Mouse (Mus musculus) gastrocnemius, adult 18-20 months (tissue): ENCODE measurements around the gene Foxs1. TPM values are rescaled to one million over a fixed set of nuclear protein-coding genes. Genes with fewer than 3 reads are reported as not detected.
A peak's percentile ranks its signal among the peaks of the same experiment; 100 is the strongest.

Experiments used
- DNase-seq: peaks from one replicate; pipeline ENCODE4 v3.0.0; 2021; ENCODE audit warnings: low spot score
- long read RNA-seq, 2 experiments: library from polyadenylated mRNA; stranded (forward); transcript quantifications; one replicate each; pipeline ENCODE4 v2.0.0; 2021
- total RNA-seq, 2 experiments: library from RNA; stranded (reverse); gene quantifications; 2 replicates each; pipeline ENCODE4 v1.2.3; 2021

The Foxs1 gene
- total RNA-seq: 1 to 10 TPM in 1 of 2 experiments, under 1 TPM in 1; 0.75 to 1.8 TPM
- long read RNA-seq, experiment 1: 0 reads
- long read RNA-seq, experiment 2, partial matches to known transcripts: 0 of 1 reads
- long read RNA-seq, experiment 2, other reads (novel, unspliced or antisense): 0 of 1 reads

DNA sequence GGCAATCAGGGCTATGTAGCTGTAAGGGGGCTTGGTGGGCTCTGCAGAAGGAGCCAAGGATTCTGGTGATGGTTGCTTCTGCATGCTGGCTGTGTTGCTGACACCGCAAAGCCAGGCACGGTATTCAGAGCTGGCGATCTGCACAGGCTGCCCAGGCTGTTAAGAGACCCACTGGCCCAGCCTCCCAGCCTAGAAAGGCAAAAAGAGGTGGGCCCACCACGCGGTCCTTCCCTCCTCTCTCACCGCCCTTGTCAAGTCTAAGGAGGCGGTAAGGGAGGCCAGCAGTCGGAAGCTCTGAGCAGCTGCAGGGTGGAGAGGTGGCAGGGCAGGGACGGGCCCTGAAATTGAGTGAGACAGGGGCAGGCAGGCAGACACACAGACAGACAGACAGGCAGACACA, at the start of gene Foxs1:
Gene Foxs1, minus strand, starts transcription at position 161 of the 400 bp plus-strand sequence.
- DNase-seq: no peak

DNA sequence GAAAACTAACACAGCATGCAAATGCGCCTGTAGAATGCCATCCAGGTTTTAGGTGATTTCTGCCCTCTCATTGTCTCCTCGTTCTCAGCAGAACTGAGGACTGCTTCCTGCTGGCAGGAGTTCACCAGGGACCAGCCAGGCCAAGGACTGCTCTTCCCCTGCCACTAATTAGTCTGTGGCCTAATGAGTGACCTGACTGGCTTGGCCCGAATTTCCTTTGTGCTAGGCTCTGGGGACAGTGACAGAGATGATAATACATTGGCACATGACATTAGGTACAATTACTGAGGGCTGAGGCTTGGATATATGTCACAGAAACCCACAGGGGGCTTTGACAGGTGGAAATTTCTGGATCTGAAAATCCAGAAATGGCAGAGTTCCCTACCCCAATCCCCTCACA, 44.0 kb upstream of the Foxs1 start:
- DNase-seq: no peak

DNA sequence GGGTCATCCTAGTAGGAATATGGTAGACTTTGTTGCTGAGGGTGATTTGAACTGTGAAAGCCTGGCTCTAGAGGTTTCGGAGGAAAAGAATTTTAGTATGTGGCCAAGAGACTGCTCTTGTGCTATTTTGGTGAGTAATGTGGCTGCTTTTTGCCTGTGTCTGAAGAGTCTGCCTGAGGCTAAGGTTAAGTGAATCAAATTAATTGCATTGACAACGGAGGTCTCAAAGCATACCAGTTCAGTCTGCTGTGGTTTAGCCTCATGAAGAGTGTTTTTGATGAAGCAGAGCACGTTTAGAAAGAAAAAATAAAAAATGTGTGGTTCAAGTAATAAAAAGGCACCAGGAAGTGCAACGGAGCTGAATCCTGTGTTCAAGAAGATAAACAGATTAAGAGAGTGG, 32.5 kb upstream of the Foxs1 start:
- DNase-seq: no peak

DNA sequence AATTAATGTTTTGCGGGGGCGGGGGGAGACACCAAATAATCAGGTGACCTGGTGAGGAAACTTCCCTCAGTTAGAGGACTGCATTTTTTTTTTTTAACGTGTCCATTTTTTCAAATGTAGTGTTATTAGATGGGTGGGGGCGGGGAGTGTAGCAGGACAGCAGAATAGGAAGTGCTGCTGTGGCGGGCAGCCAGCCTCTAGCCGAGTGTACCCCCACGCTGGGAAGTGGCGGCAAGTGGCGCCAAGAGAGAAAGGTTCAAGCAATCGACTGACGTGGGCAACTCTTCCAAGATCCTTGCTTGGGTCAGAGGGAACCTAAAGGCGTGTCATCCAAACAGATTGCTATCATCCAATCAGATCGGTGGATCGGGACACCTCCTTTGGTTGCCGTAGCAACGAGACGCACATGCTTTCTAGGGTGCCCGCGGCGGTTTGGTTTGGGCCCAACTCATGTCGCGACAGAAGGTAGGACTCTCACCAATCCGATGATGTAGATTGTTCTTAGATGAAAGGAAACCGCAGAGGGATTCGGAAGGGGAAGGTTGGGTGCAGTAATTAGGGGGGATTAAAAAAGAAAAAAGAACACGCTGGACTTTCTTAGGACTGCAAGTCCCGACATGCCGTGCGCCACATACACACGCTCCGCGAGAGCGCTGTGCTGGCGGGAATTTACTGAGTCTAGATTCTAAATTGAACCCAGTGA, 29.2 kb upstream of the Foxs1 start, which contains the start of gene Ttll9:
Gene Ttll9, plus strand, starts transcription at position 395 of the 703 bp plus-strand sequence.
- peak; percentile 71 for DNase-seq

DNA sequence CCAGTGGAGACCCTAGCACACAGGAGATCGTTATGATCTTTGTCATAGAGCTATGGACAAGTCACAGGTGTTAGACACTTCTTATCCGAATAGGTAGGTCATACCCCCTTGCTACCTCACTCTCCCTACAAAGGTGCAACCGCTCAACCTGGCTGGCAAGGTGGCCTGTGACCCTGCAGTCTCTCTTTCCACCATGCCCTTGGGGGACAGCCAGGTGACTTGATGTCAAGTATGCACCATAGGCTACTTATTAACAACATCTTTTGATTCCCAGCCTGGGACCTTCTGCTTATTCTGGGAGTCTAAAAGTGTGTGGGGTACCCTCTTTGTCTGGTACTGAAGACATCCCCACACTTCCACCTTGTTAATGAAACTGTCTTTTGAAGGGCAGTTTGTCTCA, 25.1 kb upstream of the Foxs1 start:
- no peak for DNase-seq

DNA sequence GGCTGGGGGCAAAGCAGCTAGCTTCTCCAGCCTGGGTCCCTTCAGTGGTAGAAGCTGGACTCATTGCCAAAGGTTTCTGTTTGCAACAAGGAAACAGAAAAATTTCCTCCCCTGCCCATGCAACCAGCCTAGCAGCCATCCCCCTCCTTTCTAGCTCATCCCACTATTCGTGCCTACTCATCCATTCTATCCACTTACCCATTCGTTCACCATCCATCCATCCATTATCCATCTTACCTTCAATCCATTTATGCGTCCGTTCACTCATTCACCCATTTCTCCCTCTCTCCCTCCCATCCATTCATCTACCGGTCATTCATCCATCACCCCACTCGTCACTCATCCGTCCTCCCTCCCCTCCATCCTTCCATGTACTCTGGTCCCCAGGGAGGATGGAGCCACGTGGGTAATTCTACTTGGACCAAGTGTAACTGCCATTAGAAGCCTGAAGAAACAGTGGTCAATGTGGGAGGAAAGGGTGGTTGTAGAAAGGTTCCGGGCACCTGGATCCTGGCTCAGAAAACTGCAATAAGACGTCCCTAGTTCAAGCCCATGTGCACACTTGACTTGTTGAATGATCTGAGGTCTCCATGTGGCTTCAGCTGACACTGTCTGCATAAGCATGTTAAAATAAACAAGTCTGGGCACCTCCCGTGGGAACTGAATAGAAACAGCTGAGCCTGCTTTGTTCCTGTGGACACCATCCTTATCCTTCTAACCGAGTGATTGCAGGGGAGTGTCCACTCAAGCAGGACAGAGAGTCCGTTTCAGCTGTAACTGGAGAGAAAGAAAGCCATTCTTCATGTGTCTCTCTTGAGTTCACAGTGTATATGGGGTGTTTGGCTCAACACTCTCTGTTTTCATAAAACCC, 19.1 kb upstream of the Foxs1 start:
- DNase-seq: no peak

DNA sequence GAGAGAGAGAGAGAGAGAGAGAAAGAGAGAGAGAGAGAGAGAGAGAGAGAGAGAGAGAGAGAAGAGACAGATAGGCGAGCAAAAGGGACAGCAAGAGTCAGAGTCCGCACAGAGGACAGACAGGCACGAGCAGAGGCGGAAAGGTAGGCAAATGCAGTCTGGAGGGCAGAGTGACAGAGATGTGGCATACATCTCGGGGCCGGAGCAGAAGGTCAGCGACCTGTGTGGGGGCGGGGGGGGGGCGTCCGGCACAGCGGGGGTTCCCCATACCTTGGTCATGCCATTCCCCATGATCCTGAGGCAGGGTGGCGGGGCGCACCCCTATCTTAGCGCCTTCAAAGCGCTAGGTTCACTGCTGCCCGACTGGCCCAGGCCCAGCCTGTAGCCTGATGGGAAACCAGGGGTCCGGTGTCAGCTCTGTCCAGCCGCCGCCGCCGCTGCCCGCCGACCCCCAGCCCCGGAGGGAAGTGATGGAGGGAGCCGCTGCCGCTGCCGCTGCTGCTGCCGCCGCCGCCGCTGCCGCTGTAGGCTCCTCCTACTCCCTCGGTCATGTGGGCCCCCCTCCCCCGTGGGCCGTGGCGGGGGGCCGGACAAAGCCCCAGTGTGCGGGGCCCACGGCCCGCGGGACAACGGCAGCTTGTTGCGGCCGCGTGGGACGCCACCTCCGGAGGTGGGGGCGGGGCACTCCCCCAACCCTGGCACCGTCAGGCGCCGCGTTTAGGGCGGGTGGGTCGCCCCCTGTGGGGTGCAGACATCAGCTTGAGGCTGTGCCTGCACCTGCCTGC, 18.2 kb upstream of the Foxs1 start, which contains the start of gene Dusp15:
Gene Dusp15, minus strand, starts transcription at position 634 of the 785 bp plus-strand sequence.
- no peak for DNase-seq

DNA sequence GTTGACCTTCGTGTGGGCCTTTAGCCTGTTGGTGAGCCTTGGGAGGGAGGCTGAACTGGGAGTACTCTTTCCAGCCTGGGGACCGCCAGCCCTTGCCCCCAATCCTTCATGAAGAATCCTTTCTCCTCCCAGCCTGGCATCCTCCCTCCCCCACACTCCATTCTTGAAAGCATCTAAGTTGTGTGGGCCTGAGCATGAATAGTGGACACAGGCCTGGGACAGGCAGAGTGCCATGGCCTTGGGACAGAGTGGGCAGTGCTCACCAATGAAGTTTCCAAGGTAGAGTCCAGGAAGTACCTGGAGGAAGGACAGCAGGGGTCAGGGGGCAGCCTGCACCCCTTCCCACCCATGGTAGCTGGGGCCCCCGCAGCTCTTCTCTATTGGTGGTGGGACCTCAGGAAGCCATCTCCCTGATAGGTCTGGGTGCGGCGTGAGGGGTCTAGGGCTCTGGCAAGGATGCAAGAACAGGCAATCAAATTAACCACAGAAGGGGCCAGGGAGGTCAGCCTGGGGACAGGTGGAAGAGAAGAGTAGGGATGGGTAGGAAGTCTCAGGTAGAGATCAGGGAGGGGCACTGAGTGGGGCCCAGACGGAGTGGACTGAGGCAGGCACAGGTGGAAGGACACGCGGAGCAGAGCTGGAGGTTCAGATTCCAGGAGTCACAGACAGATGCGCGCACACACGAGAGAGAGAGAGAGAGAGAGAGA, 17.5 kb upstream of the Foxs1 start:
- DNase-seq: no peak

DNA sequence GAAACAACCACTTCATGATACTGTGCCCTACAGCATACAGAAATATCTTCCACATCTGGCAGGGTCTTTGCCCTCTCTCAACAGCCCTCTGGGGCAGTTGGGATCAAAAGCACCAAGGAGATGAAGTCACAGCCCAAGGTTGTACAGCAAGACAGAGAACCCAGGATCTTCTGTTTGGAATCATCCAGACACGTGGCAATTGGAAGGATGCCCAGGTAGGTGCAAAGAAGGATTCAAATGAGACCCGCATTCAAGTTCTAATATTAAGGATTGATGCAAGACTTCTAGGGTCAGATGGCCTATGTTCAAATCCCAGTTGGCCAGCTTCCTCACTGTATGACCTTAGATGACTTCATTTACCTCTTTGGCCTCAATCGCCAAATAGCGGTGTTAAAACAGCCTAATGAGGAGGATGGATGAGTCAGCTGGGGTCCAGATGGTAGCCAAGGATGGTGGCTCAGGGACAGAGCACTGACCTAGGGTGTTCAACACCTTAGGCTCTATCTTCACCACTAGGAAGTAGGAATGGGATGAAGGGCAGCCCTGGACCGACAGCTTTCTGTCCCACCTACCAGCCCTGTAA, 15.5 kb upstream of the Foxs1 start:
- no peak for DNase-seq

DNA sequence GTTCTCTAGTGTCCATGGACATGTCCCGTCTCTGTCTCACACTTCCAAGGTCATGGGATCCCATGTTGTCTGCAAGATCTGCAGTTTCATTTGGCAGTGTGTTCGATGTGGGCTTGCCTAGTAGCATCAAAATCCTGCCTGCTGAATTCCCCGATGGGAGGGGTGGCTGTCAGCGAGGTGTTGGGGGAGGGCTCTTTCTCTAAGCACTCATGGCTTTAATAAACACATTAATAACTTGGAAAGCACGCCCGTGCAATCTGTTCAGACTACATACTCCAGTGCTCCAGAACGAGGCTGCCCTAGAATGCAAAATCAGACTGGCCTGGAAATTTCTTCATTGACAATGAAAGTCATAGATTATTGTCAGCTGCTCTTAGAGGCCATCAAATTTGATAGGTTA, 14.1 kb upstream of the Foxs1 start:
- no peak for DNase-seq

DNA sequence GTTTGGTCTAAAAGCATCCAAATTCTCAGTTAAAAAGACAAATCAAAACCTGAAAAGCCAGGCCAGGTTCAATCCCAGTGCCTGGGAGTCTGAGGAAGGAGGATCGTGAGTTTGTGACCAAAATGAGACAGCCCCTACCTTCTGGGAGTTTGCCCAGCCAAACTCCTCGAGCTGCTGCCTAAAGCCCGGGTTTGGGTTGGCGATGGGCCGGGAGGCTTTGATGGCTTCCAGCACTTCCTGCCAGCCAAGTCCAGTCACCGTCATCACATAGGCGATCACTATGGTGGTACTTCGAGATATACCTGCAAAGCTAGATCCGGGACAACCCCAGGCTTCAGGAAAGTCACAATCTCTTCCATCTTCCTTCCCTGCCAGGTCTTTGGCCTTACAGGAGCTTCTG, 11.0 kb upstream of the Foxs1 start:
- no peak for DNase-seq

DNA sequence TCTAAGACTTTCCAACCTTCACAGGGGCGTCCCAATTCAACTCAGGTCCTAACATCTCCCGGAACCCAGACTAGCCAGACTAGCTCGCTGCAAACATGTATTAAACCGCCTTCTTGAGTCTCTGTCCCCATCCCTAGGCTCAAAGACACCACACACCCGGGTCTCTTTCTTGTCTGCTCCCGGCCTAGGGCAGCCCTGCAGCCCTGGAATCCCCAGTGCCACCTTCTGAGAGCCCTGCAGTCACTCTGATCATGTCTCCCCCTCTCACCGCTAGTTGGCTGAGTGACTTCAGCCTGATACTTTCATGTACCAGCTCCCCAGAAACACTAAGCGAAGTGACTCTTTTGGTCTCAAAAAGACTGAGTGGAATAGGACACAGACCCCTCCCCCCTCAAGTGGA, 10.6 kb upstream of the Foxs1 start:
- DNase-seq: no peak

DNA sequence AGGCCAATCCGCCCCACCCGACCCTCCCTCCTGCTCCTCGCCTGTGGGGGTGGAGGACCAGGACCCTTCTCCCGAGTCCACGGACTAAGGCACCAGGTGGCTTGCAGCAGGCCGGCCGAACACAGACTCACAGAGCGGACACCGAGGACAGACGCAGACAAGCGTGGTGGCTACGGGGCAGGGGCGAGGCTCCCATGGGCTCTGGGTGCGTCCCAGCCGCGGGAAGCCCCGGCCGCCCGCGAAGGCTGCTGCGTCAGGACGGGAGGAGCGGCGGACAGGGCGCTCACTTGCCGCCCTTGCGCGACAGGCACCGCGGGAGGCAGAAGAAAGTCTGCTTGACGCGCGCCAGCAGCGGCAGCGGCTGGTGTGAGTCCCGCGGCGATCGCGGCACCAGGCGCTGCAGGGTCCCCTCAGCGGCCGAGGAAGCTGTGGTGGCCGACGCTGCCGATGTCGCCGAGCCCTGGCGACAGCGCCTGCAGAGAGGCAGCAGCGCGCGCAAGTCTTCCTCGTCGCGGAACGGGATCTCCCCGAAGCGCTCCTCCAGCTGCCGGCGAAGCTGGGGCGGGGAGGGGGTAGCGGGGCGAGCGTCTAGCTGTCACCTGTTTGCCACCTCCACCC, 10.0 kb upstream of the Foxs1 start:
- no peak for DNase-seq

DNA sequence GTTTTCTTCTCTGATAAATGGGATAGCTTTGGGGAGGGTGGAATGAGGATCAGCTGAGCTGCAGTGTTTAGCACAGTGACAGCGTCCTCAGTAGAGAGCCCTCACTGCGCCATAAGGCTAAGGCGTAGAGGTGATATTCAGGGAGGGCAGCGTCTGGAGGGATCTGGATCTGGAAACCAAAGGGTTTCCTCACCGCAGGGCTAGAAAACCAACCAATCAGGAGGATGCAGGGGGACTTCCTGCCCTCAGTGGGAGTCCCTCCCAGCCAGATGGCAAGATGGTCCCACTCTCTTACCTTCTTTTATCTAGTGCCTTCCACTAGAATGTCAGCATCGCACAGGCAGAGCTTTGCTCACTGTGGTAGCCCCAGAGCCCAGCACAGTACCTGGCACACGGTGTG, 8.8 kb upstream of the Foxs1 start:
- DNase-seq: no peak

DNA sequence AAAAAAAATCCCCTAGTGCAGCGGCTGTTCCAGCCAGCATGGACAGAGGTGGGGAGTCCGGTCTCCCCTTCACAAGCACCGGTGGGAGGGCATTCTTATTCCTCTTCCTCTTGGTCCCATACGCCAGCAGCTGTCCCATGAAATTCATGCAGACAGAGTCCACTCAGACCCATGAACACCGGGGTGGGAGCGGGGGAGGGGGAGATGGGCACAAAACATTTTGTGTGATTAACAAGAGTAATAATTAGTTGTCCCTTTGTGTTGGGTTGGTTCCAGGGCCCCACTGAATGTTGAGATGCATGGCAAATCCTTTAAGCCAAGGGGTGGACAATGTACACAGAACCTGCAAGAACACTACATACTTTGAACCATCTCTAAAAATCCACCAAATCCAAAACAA, 8.1 kb upstream of the Foxs1 start:
- DNase-seq: no peak

DNA sequence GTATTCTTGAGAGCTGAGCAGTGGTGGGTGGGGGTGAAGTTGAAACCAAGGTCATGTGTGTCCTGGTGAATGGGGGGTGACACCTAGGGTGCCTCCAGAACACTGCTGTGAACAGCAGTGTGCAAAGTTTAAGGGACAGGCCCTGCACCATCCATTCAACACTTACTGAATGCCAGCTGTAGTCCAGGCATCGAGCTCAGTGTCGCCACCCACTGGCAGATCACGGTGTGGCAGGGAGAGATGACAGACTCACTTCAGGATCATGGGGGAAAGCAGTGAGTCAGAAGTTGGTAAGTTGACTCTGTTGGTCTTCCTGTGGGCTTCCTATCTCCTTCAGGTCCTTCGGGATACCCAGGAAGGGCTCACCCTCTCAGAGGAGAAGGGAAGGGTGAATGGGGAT, 6.8 kb upstream of the Foxs1 start:
- no peak for DNase-seq

DNA sequence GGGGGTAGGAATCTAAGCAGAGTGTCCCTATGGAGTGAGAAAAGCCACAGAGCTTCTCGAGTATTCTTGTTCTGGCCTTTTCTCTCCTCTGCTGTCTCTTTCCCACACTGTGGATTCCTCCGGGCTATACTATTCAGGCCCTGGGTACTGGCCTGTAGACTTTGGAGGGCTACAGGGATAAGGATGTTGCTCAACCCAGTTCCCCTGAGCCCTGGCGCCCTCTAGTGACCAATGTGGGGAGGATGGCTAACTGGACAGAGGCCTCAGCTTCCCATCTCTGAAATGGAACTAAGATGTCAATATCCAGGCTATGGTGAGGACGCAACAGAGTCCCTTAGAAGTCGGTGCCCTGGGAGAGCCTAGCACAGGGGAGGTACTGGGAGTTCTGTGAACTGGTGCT, 606 bp upstream of the Foxs1 start:
- peak; percentile 80 for DNase-seq

DNA sequence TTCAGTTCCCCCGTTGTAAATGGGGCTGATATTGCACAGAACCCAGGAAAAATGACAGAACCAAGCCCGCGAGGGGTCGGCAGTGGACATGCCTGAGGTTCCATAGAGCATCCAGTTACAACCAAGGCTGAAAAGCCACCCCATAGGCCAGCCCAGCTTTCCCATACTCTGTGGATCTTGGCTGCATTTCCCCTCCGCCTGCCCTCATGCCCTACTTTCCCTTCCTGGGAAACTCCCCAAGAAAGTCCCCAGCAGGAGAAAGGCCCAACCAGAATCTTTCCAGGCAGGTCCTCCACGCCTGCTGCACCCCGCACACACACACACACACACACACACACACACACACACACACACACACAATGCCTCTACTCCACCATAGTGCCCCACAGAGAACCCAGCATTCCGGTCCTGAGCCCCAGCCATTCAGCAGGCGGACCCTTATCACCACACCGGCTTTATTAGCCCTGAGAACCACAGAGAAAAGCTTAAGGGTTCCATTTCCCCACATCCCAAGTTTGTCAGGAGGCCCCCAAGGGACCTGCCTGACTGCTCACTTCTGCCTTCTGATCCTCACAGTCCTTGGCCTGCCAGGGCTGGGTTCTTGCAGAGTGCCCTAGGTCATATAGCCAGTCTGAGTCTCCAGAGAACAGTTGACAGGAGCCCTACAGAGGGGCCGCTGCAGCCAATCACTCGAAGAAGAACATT, 1.4 kb downstream of the Foxs1 start:
- DNase-seq: no peak

DNA sequence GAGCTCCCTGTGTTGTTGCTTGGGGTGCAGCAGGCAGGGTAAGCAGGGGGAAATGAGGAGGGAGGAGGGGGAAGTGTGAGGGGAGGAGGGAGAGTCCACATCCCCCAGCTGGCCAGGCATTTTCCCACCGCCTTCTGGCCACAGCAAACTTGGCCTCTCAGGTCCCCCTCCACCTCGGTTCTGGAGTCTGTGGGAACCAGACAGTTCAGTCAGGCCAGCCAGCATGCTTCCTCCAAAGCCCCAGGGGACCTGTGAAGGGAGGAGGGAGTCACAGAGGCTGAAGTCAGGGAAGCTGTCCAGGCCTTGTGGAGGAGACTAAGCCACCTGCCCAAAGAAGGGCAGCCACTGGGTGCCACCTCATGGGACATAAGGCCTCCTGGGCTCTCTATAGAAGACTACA, 2.7 kb downstream of the Foxs1 start:
- DNase-seq: no peak

DNA sequence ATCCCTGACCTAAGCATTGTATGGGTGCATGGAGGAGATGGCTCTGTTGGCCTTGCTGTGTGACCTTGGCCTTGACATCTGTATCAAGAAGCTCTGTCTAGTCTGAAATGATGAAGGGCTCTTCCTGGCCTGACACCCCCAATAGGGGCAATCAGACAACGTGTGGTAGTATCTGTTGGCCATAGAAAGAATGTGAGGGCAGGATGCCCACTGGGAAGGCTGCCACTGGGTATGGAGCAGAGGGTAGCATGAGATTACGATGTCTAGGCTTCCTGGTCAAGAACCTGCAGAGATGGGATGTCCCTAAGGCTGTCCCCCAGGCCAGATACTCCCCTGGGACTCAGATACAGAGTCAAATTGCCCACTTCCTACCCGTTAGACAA, 4.0 kb downstream of the Foxs1 start:
- no peak for DNase-seq
